Mouse (Mus musculus): ENCODE data around the gene Dnajc5. TPM values are rescaled to one million over a fixed set of nuclear protein-coding genes. Genes with fewer than 3 reads are reported as not detected.

Dnajc5 gene
- polyA plus RNA-seq, 1 experiment from 2014 or later: 70.5 TPM

GRCm38 (mm10) chr2:181578790-181579618 lies 58.7 kb downstream of the Dnajc5 start:
- no peak for ATAC-seq (replicated peaks; ENCODE audit: low FRiP score, low read depth)
- WGBS: 25% methylated on average over 5 of the region's 5 CpGs
- Histone ChIP-seq H3K27me3 (ENCODE audit: insufficient read depth, low read length) (no peaks in the 10 kb centered on the region), H3K9ac (ENCODE audit: low read depth, low read length) (0 out of 2 replicates have a peak overlapping the region, but pooled peaks have one; percentile 18), H3K36me3 (ENCODE audit: insufficient read depth, low read length) (0 out of 2 replicates have a peak, but pooled peaks cover 2% of the 10 kb centered on the region), H3K27ac (peak overlapping the region; percentile 71; the same call in 1 of the 2 replicates), H3K4me1 (replicated peaks; ENCODE audit: insufficient read depth, low read length) (peaks cover 20% of the 10 kb centered on the region), H3K4me3 (replicated peaks; ENCODE audit: low read depth, low read length) (no peak overlapping the region), H3K4me2 (ENCODE audit: low read length) (no peak overlapping the region), H3K9me3 (replicated peaks; ENCODE audit: low read length) (no peaks in the 10 kb centered on the region)
- TF ChIP-seq CTCF (IDR thresholded peaks at IDR 0.05; ENCODE audit: low read depth): no peak
- peak; percentile 78 for DNase-seq (ENCODE audit: low spot score)

- DNase-seq (ENCODE audit: low spot score) (no peak), ATAC-seq (replicated peaks; ENCODE audit: low FRiP score, low read depth) (no peak)
- TF ChIP-seq CTCF (IDR thresholded peaks at IDR 0.05; ENCODE audit: low read depth): no peak
- H3K4me1 ChIP-seq (replicated peaks; ENCODE audit: insufficient read depth, low read length): peaks cover 20% of the 10 kb centered on the region
- H3K4me2 ChIP-seq (ENCODE audit: low read length): no peak overlapping the region
- H3K4me3 ChIP-seq (replicated peaks; ENCODE audit: low read depth, low read length): no peak overlapping the region
- no peaks in the 10 kb centered on the region for H3K27me3 ChIP-seq (ENCODE audit: insufficient read depth, low read length)
- H3K9ac ChIP-seq (ENCODE audit: low read depth, low read length): no peak overlapping the region
- no peaks in the 10 kb centered on the region for H3K9me3 ChIP-seq (replicated peaks; ENCODE audit: low read length)
- peaks cover 7% of the 10 kb centered on the region for H3K36me3 ChIP-seq (ENCODE audit: insufficient read depth, low read length)
- peak overlapping the region; percentile 71; the same call in 1 of the 2 replicates for H3K27ac ChIP-seq
- 84% methylated on average over 1 of the region's 1 CpGs for WGBS
These were observed 59.4 kb downstream of the Dnajc5 start for GRCm38 (mm10) chr2:181579681-181580080.

DNA sequence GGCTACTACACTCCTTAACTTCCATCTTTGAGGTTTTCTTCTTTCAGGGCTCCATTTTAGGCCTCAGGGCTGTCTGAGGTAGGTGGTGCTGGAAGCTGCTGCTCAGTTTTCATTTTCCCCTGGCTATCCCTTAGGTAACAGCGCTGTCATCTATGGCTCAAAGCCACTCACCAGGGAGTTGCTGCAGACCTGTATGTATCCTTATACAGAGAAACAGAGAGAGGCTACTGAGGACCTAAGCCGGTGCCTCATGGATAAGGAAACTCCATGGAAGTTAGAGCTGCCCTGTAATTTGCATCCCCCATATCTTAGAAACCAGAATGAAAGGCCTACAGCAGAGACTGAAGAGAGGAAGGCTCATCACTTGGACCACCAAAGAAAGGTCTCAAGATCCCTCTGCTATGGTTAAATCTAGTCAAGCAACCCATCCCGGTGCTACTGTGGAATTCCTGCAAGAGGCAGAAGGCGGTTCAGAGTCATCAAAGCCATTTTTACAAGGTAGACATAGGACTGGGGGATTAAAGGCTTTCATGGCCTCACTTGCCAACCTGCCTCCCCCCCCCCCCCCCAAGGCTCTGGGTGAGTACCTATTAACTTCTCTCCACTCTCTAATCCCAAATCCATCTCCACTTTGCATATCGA lies 60.0 kb downstream of the Dnajc5 start:
- Histone ChIP-seq H3K4me2 (ENCODE audit: low read length) (peak overlapping the region; percentile 97), H3K27me3 (ENCODE audit: insufficient read depth, low read length) (no peaks in the 10 kb centered on the region), H3K4me3 (replicated peaks; ENCODE audit: low read depth, low read length) (peak overlapping the region; percentile 70), H3K9me3 (replicated peaks; ENCODE audit: low read length) (no peaks in the 10 kb centered on the region), H3K36me3 (ENCODE audit: insufficient read depth, low read length) (peaks cover 13% of the 10 kb centered on the region), H3K27ac (peak overlapping the region; percentile 90), H3K9ac (ENCODE audit: low read depth, low read length) (peak overlapping the region; percentile 84), H3K4me1 (replicated peaks; ENCODE audit: insufficient read depth, low read length) (peaks cover 20% of the 10 kb centered on the region)
- DNase-seq (ENCODE audit: low spot score) (no peak), ATAC-seq (replicated peaks; ENCODE audit: low FRiP score, low read depth) (no peak)
- no peak for TF ChIP-seq CTCF (IDR thresholded peaks at IDR 0.05; ENCODE audit: low read depth)
- 72% methylated on average over 5 of the region's 5 CpGs for WGBS

DNA sequence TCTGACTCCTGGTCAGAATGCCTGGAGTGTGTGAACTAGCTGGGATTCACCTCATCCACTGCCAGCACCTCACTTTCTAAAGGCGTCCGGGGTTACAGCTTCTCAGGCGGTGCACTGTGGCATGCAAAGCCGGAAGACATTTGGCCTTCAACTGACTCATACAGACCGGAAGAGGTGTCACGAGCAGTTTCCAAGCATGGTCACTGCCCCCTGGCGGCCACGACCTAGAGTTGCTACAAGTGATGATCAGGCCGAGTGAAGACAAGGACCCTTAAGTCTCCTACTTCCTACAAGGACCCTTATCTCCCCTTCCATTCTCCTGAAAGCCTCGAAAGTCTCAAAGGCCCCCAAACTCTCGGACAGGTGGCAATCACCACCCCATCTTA lies 60.7 kb downstream of the Dnajc5 start:
- DNase-seq (ENCODE audit: low spot score) (peak; percentile 98), ATAC-seq (replicated peaks; ENCODE audit: low FRiP score, low read depth) (peak; percentile 80)
- Histone ChIP-seq H3K4me1 (replicated peaks; ENCODE audit: insufficient read depth, low read length) (peaks cover 20% of the 10 kb centered on the region), H3K36me3 (ENCODE audit: insufficient read depth, low read length) (peaks cover 16% of the 10 kb centered on the region), H3K9ac (ENCODE audit: low read depth, low read length) (peak overlapping the region; percentile 84), H3K27me3 (ENCODE audit: insufficient read depth, low read length) (no peaks in the 10 kb centered on the region), H3K27ac (peak overlapping the region; percentile 90), H3K9me3 (replicated peaks; ENCODE audit: low read length) (no peaks in the 10 kb centered on the region), H3K4me2 (ENCODE audit: low read length) (peak overlapping the region; percentile 97), H3K4me3 (replicated peaks; ENCODE audit: low read depth, low read length) (peak overlapping the region; percentile 70)
- 1% methylated on average over 11 of the region's 11 CpGs for WGBS
- peak; percentile 98 for TF ChIP-seq CTCF (IDR thresholded peaks at IDR 0.05; ENCODE audit: low read depth)

- Histone ChIP-seq H3K27ac (peak overlapping the region; percentile 90), H3K27me3 (ENCODE audit: insufficient read depth, low read length) (no peaks in the 10 kb centered on the region), H3K9me3 (replicated peaks; ENCODE audit: low read length) (no peaks in the 10 kb centered on the region), H3K9ac (ENCODE audit: low read depth, low read length) (peak overlapping the region; percentile 84), H3K36me3 (ENCODE audit: insufficient read depth, low read length) (peaks cover 21% of the 10 kb centered on the region), H3K4me2 (ENCODE audit: low read length) (peak overlapping the region; percentile 97), H3K4me3 (replicated peaks; ENCODE audit: low read depth, low read length) (peak overlapping the region; percentile 70), H3K4me1 (replicated peaks; ENCODE audit: insufficient read depth, low read length) (peaks cover 20% of the 10 kb centered on the region)
- under 1% methylated on average over 49 of the region's 49 CpGs for WGBS
- TF ChIP-seq CTCF (IDR thresholded peaks at IDR 0.05; ENCODE audit: low read depth): no peak; the same call in 1 of the 2 replicates
- ATAC-seq (replicated peaks; ENCODE audit: low FRiP score, low read depth) (peak; percentile 71), DNase-seq (ENCODE audit: low spot score) (peak; percentile 83)
These were observed 61.3 kb downstream of the Dnajc5 start for GRCm38 (mm10) chr2:181581402-181582120.

- Histone ChIP-seq H3K4me2 (ENCODE audit: low read length) (peak overlapping the region; percentile 97), H3K27ac (no peak overlapping the region), H3K9ac (ENCODE audit: low read depth, low read length) (no peak overlapping the region), H3K36me3 (ENCODE audit: insufficient read depth, low read length) (peaks cover 28% of the 10 kb centered on the region), H3K4me3 (replicated peaks; ENCODE audit: low read depth, low read length) (no peak overlapping the region; the same call in 1 of the 2 replicates), H3K9me3 (replicated peaks; ENCODE audit: low read length) (no peaks in the 10 kb centered on the region), H3K27me3 (ENCODE audit: insufficient read depth, low read length) (no peaks in the 10 kb centered on the region), H3K4me1 (replicated peaks; ENCODE audit: insufficient read depth, low read length) (peaks cover 20% of the 10 kb centered on the region)
- TF ChIP-seq CTCF (IDR thresholded peaks at IDR 0.05; ENCODE audit: low read depth): no peak
- 71% methylated on average over 2 of the region's 2 CpGs for WGBS
- ATAC-seq (replicated peaks; ENCODE audit: low FRiP score, low read depth): no peak
- no peak for DNase-seq (ENCODE audit: low spot score)
These were observed 62.1 kb downstream of the Dnajc5 start for GRCm38 (mm10) chr2:181582358-181582757.
